Mouse (Mus musculus) embryonic fibroblast, embryonic 13.5 days (primary cell): Measurements from ENCODE around the gene Gfpt2.

Experiments
- CTCF ChIP-seq: IDR thresholded peaks from 2 replicates; pipeline ENCODE4 v1.5.1; 2011; ENCODE audit warnings: mild to moderate bottlenecking, control low read depth, low read length, moderate library complexity, borderline replicate concordance; ENCODE audit not compliant: insufficient read depth
- POLR2A ChIP-seq: IDR thresholded peaks from 2 replicates; pipeline ENCODE4 v1.6.1; 2011; ENCODE audit warnings: low read depth, mild to moderate bottlenecking, control low read depth, low read length, moderate library complexity

GRCm38 (mm10) chr11:49768781-49769180, 25.2 kb upstream of the Gfpt2 start:
- no peak for TF ChIP-seq POLR2A
- TF ChIP-seq CTCF, result no peak
